Mouse (Mus musculus): ENCODE results near the gene Il31ra.

GRCm38 (mm10) chr13:112553304-112553703 lies 40.9 kb downstream of the Il31ra start:
- TF ChIP-seq POLR2A (IDR thresholded peaks at IDR 0.05; ENCODE audit: low read depth, low read length) (no peak), CTCF (IDR thresholded peaks at IDR 0.05; ENCODE audit: extremely low read depth, insufficient read depth, insufficient read length, insufficient replicate concordance) (no peak)

Measured in spleen, adult 2 months (tissue).